Mouse (Mus musculus): ENCODE results near the gene Runx1. TPM values are rescaled to one million over a fixed set of nuclear protein-coding genes. Genes with fewer than 3 reads are reported as not detected.

Gene Runx1
- polyA plus RNA-seq, 1 experiment from 2014 or later = 4.6 TPM

DNA sequence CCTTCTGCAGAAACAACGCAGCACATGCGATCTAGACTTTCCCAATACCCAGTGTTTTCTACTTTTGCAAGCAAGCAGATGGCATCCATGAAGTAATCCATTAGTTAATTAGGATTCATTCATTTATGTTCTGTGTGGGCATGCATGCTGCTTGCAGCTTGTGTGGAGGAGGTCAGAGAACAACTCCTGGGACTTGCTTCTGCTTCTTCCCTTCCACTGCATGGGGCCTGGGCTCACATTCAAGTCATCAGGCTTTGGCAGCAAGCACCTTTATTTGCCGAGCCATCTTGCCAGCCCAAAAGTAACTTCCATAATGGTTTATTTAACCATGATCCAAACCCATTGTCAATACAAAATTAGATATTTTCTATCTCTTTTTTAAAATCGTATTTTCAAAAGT, 118.2 kb downstream of the Runx1 start:
- Histone ChIP-seq H3K9ac (replicated peaks) (no peak overlapping the region), H3K4me2 (ENCODE audit: low read depth, low read length) (no peak overlapping the region), H3K27ac (ENCODE audit: low read depth) (no peak overlapping the region), H3K4me1 (ENCODE audit: insufficient read depth) (peaks cover 13% of the 10 kb centered on the region), H3K4me3 (ENCODE audit: low read depth, low read length) (no peak overlapping the region), H3K27me3 (ENCODE audit: insufficient read depth, low read length) (no peaks in the 10 kb centered on the region), H3K9me3 (ENCODE audit: low read length) (no peaks in the 10 kb centered on the region), H3K36me3 (replicated peaks; ENCODE audit: insufficient read depth, low read length) (no peaks in the 10 kb centered on the region)
- TF ChIP-seq EP300 (IDR thresholded peaks at IDR 0.05; ENCODE audit: low read depth) = no peak
- DNase-seq (no peak), ATAC-seq (no peak)
- WGBS (ENCODE audit: insufficient replicate concordance) = 81% methylated on average over 4 of the region's 4 CpGs

DNA sequence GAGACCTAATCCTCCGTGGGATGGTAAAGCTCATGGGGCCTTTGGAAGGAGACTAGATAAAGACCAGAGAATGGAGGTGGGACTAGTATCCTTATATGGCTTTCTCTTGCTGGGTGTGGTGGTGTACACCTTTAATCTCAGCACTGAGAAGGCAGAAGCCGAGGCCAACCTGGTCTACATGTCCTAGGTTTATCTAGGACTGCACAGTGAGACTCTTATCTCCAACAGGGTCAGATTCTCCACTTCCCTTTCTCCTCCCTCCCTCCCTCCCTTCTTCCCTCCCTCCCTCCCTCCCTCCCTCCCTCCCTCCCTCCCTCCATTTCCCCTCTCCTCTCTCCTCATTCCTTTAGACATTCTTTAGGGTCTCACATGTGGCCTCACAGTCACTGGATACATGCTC, 118.8 kb downstream of the Runx1 start:
- Histone ChIP-seq H3K9me3 (ENCODE audit: low read length) (no peaks in the 10 kb centered on the region), H3K4me3 (ENCODE audit: low read depth, low read length) (no peak overlapping the region), H3K4me1 (ENCODE audit: insufficient read depth) (peaks cover 13% of the 10 kb centered on the region), H3K4me2 (ENCODE audit: low read depth, low read length) (no peak overlapping the region), H3K36me3 (replicated peaks; ENCODE audit: insufficient read depth, low read length) (no peaks in the 10 kb centered on the region), H3K27me3 (ENCODE audit: insufficient read depth, low read length) (no peaks in the 10 kb centered on the region), H3K27ac (ENCODE audit: low read depth) (no peak overlapping the region), H3K9ac (replicated peaks) (no peak overlapping the region)
- no peak for TF ChIP-seq EP300 (IDR thresholded peaks at IDR 0.05; ENCODE audit: low read depth)
- no peak for TF ChIP-seq CTCF (IDR thresholded peaks at IDR 0.05; ENCODE audit: low read depth)
- 43% methylated on average over 2 of the region's 2 CpGs for WGBS (ENCODE audit: insufficient replicate concordance)
- DNase-seq (no peak), ATAC-seq (no peak)

DNA sequence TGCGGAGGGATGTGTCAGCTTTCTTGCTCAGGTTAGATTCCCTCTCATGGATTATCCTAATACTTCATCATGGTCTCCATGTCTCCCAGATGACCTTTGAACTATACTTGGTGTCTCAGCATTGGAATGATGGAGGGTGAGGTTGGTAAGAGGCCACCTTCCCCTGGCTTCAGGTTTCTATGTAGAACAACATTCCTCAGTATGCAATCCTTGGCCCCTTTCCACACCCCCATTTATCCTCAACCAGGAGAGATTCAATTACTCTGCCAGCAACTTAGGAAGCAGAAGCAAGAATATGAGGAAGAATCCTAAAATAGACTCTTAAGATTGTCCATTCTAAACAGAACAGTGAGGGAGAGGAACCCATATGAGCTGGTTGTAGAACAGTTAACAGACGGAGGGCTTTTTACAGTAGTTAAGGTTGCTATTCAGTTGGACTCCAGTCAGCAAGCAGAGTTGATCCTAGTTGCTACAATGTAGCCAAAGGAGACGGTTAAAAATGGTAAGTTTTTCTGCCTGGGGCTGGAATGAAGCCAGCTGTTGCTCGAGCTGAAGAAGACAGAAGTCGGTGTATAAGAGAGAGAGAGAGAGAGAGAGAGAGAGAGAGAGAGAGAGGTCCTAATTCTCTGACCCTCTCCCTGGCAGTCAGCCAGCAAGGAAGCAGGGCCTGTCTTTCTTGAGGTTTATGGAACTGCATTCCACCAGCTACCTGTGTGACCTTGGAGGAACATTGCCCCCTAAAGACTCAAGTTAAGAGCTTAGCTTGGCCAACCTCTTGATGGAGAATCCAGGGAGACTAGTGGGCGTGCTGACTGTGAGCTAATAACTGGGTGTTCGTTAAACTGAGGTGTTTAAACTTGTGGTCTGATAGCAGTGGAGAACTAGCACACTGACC, 120.1 kb downstream of the Runx1 start:
- no peak overlapping the region for H3K4me3 ChIP-seq (ENCODE audit: low read depth, low read length)
- ATAC-seq (no peak), DNase-seq (no peak)
- WGBS (ENCODE audit: insufficient replicate concordance) = 48% methylated on average over 7 of the region's 7 CpGs
- no peaks in the 10 kb centered on the region for H3K36me3 ChIP-seq (replicated peaks; ENCODE audit: insufficient read depth, low read length)
- H3K27me3 ChIP-seq (ENCODE audit: insufficient read depth, low read length) = 0 out of 2 replicates have a peak, but pooled peaks cover 3% of the 10 kb centered on the region
- no peak for TF ChIP-seq CTCF (IDR thresholded peaks at IDR 0.05; ENCODE audit: low read depth)
- no peak for TF ChIP-seq EP300 (IDR thresholded peaks at IDR 0.05; ENCODE audit: low read depth)
- H3K4me1 ChIP-seq (ENCODE audit: insufficient read depth) = 0 out of 2 replicates have a peak, but pooled peaks cover 7% of the 10 kb centered on the region
- no peak overlapping the region for H3K27ac ChIP-seq (ENCODE audit: low read depth)
- no peak overlapping the region for H3K4me2 ChIP-seq (ENCODE audit: low read depth, low read length)
- no peak overlapping the region for H3K9ac ChIP-seq (replicated peaks)
- H3K9me3 ChIP-seq (ENCODE audit: low read length) = no peaks in the 10 kb centered on the region

DNA sequence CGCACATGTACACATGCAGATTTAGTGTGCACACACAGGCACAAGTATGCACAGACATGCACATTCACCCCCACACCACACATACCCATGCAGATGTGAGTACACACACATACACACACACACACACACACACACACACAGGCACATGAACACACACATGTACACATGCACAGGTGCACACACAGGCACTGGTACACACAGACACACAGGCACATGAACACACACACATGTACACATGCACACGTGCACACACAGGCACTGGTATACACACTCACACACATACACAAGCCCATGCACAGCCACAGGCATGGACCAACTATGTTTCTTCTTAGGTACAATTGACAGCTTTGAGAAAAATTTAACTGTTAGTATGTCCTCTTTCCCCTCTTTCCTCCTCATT, 122.1 kb downstream of the Runx1 start:
- H3K27ac ChIP-seq (ENCODE audit: low read depth) = no peak overlapping the region
- no peaks in the 10 kb centered on the region for H3K9me3 ChIP-seq (ENCODE audit: low read length)
- H3K4me3 ChIP-seq (ENCODE audit: low read depth, low read length) = no peak overlapping the region
- 81% methylated on average over 2 of the region's 2 CpGs for WGBS (ENCODE audit: insufficient replicate concordance)
- TF ChIP-seq EP300 (IDR thresholded peaks at IDR 0.05; ENCODE audit: low read depth) (no peak), CTCF (IDR thresholded peaks at IDR 0.05; ENCODE audit: low read depth) (no peak)
- H3K4me1 ChIP-seq (ENCODE audit: insufficient read depth) = peaks cover 16% of the 10 kb centered on the region
- no peak overlapping the region for H3K4me2 ChIP-seq (ENCODE audit: low read depth, low read length)
- ATAC-seq (no peak), DNase-seq (no peak)
- no peak overlapping the region for H3K9ac ChIP-seq (replicated peaks)
- H3K27me3 ChIP-seq (ENCODE audit: insufficient read depth, low read length) = peaks cover 20% of the 10 kb centered on the region
- no peaks in the 10 kb centered on the region for H3K36me3 ChIP-seq (replicated peaks; ENCODE audit: insufficient read depth, low read length)

DNA sequence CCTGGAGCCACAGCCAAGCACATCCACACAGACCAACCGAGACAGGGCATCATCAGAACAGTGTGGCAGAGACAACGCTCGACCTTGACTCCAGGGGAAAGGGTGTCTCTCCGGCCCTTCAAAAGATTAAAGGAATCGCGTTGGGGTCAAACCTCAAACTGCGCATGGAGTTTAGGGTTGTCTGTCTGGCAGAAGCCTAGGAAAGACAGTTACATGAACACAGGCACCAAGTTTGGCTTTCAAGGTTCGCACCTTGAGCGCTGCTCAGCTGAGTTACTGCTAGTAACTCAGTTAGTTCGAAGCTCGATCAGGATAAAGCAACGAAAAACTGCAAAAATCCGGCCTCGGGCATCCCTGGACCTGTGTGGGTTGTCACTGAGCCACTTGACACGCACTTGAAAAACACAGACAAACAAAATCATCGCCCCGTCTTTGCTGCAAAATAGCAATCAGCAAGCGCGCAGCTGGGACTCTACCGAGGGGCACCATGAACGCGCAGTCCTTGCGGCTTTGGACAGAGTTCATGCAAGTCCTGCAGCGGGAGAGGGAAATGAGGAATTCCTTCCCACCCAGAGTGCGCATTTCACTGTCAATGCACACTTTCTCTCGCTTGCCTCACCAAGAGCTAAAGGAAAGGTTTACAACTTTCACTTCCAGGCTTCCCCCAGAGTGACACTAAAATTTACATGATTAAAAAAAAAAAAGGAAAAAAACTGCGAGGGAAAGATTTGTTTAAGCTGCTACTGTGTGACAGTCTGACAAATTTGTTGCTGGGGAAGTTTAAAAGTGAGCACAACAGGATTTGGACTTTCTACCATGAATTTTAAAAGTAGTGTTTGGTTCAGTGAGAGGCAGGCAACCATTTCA, 126.2 kb downstream of the Runx1 start:
- ATAC-seq (no peak), DNase-seq (peak; percentile 26)
- no peak overlapping the region for H3K9ac ChIP-seq (replicated peaks)
- H3K4me3 ChIP-seq (ENCODE audit: low read depth, low read length) = peak overlapping the region; percentile 24
- H3K4me2 ChIP-seq (ENCODE audit: low read depth, low read length) = peak overlapping the region; percentile 100
- H3K4me1 ChIP-seq (ENCODE audit: insufficient read depth) = peaks cover 38% of the 10 kb centered on the region
- no peaks in the 10 kb centered on the region for H3K36me3 ChIP-seq (replicated peaks; ENCODE audit: insufficient read depth, low read length)
- no peak overlapping the region for H3K27ac ChIP-seq (ENCODE audit: low read depth)
- H3K27me3 ChIP-seq (ENCODE audit: insufficient read depth, low read length) = peaks cover 47% of the 10 kb centered on the region
- no peaks in the 10 kb centered on the region for H3K9me3 ChIP-seq (ENCODE audit: low read length)
- 11% methylated on average over 27 of the region's 27 CpGs for WGBS (ENCODE audit: insufficient replicate concordance)
- TF ChIP-seq CTCF (IDR thresholded peaks at IDR 0.05; ENCODE audit: low read depth) (no peak), EP300 (IDR thresholded peaks at IDR 0.05; ENCODE audit: low read depth) (no peak)

DNA sequence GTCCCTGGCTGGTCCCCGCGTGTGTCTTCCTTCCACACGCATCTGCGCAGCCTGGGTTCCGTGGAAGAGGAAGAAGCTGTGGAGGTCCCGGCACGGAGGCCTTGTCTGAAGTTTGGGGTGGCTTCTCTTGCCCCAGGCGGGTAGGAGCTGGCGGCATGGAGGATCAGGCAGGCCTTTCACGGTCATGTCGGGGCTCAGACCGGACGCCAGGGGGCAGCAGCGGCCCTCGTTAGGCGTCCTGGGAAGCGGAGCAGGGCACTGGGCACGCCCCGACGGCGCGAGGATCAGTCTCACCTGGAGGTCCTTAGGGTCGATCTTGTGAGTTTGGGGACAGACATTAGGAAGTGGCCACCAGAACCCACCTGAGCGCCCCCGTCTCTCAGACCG, 127.3 kb downstream of the Runx1 start:
- H3K9ac ChIP-seq (replicated peaks) = peak overlapping the region; percentile 75
- DNase-seq = peak; percentile 94
- peak overlapping the region; percentile 86 for H3K27ac ChIP-seq (ENCODE audit: low read depth)
- peak overlapping the region; percentile 100 for H3K4me2 ChIP-seq (ENCODE audit: low read depth, low read length)
- H3K4me3 ChIP-seq (ENCODE audit: low read depth, low read length) = peak overlapping the region; percentile 71
- ATAC-seq = peak; percentile 75
- H3K9me3 ChIP-seq (ENCODE audit: low read length) = no peaks in the 10 kb centered on the region
- no peaks in the 10 kb centered on the region for H3K36me3 ChIP-seq (replicated peaks; ENCODE audit: insufficient read depth, low read length)
- peaks cover 41% of the 10 kb centered on the region for H3K4me1 ChIP-seq (ENCODE audit: insufficient read depth)
- TF ChIP-seq EP300 (IDR thresholded peaks at IDR 0.05; ENCODE audit: low read depth) = no peak
- peak; percentile 99 for TF ChIP-seq CTCF (IDR thresholded peaks at IDR 0.05; ENCODE audit: low read depth)
- peaks cover 58% of the 10 kb centered on the region for H3K27me3 ChIP-seq (ENCODE audit: insufficient read depth, low read length)
- under 1% methylated on average over 26 of the region's 26 CpGs for WGBS (ENCODE audit: insufficient replicate concordance)

All from liver, postnatal 0 days (tissue).